Mouse (Mus musculus) testis, postnatal 14 days (tissue): Measurements from ENCODE around the gene Nat8f1.
"Not testable (repeated sequence)": the region's sequence is repeated elsewhere in the genome, so short reads cannot be mapped to it uniquely, and the experiment has no call there.

ENCODE experiments used
- DNase-seq: peaks from one replicate; pipeline ENCODE4 v3.0.0; 2021; ENCODE audit warnings: low spot score

Gene Nat8f1

GRCm38 (mm10) chr6:85915539-85916513 lies at the start of gene Nat8f1:
Gene Nat8f1, minus strand, starts transcription at chr6:85915687.
- peak; percentile 90 for DNase-seq

GRCm38 (mm10) chr6:85961101-85962091 lies 45.9 kb upstream of the Nat8f1 start, which contains the start of gene Dusp11:
Gene Dusp11, minus strand, starts transcription at chr6:85961667.
- peak; percentile 91 for DNase-seq

DNA sequence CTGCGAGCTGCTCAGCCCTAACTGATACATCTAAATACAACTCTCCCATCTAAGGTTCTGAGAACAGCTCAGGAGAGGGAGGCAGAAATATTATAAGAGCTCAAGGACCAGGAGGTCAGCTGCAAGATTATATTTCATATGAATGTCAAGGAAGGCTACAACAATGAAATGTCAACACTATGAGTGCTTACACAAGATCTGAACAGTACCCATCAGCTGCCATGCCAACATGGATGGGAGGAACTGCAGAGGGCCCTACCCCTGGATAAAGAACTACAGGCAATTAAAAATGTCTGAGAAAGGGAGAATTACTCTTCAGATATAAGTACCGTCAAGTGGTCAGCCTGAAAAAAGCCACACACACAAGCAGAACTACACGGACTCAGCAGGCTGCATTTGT lies 42.1 kb upstream of the Nat8f1 start:
- no peak for DNase-seq

GRCm38 (mm10) chr6:85948549-85948948 lies 33.1 kb upstream of the Nat8f1 start:
- DNase-seq: no peak

- DNase-seq: no peak
Measured at GRCm38 (mm10) chr6:85942469-85942868, 27.0 kb upstream of the Nat8f1 start.

DNA sequence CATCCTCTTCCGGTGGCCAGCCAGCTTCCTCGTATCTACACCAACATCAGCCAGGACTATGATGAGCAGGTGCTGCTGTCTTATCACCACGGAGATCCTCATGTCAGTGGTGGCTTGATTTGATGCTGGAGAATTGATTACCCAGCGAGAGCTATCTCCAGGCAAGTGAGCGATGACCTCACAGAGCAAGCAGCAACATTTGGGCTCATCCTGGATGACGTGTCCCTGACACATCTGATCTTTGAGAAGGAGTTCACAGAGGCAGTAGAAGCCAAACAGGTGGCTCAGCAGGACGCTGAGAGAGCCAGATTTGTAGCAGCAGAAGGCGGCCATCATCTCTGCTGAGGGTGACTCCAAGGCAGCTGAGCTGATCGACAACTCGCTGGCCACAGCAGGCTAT lies 23.2 kb upstream of the Nat8f1 start:
- no peak for DNase-seq

DNA sequence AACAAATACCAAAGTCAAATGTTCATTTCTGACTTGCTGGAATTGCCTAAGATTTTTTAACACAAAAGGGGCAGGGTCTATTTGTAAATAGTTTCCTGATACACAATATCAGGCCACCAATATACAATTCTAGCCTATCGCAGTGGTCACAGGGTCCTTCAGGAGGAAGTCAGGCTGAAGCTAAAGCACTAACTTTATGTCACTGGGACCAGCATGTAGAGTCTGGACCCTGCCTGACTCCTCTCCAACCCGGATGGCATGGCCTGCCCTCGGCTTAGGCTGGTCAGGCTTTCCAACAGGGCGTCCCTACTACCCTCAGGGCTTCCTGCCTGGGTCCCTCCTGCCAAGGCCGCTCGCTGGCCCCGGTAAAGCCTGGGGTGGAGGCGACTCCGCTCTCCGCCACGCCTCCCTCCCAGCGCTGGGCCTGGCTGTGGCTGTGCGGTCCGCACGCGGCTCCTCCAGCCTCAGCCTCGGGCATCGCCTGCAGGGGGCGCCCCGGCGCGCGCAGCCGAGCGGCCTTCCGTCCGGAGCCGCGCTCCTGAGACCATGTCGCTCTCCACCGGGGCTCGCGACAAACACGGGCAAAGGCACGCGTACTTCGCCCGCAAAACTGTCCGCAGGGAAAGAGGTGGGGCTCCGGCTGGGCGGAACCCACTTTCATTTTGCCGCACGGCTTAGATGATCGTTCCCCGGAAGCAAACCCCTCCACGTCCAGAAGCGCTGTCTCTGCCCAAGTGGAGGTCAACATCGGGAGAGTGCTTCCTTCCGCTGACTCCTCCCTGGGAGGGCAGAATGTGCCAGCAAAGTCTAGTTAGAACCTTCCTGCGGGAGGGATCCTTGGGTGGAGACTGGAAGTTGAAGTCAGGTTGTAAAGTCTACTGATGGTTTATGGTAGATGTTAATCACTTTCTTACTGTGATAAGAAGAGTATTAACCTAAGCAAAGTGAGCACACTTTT lies 21.3 kb upstream of the Nat8f1 start:
- peak; percentile 86 for DNase-seq

- DNase-seq: no peak
Measured at GRCm38 (mm10) chr6:85935646-85936045, 20.2 kb upstream of the Nat8f1 start.

DNA sequence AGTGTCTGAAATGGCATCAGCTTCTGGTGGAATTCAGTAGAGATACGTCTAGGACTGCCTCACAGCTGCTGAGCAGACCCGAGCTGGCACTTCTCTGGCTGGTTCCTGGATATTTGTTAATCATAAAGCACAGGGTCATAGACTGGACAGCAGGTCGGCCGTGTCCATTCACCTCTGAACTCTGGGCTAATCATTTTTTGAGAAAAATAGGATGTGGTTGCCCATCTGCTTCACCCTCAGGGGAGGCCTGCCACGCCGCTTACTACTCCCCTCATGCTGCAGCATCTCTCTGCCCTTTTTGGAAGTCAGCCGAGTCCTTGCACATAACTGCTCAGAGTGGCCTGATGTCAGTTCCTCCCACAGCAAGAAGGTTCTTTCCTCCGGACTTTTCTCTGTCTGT lies 18.6 kb upstream of the Nat8f1 start:
- DNase-seq: no peak

DNA sequence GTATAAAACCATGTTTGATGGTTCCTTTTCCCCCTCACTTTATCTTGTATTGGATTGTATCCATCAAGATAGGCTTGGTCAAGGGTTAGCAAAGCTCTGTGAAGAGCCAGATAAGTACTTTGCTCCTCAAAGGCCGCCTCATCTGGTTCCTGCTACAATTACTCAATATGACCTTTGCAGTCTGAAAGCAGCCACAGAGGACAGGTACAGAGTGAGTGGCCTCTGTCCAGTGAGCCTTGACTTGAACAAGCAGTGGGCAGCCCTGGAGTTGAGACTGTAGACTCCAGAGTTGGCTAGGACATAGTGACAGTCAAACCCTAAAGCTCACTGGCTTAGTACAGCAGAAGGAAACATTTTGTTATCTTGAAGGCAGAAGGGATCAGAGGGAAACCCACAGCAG lies 13.8 kb upstream of the Nat8f1 start:
- DNase-seq: no peak

DNA sequence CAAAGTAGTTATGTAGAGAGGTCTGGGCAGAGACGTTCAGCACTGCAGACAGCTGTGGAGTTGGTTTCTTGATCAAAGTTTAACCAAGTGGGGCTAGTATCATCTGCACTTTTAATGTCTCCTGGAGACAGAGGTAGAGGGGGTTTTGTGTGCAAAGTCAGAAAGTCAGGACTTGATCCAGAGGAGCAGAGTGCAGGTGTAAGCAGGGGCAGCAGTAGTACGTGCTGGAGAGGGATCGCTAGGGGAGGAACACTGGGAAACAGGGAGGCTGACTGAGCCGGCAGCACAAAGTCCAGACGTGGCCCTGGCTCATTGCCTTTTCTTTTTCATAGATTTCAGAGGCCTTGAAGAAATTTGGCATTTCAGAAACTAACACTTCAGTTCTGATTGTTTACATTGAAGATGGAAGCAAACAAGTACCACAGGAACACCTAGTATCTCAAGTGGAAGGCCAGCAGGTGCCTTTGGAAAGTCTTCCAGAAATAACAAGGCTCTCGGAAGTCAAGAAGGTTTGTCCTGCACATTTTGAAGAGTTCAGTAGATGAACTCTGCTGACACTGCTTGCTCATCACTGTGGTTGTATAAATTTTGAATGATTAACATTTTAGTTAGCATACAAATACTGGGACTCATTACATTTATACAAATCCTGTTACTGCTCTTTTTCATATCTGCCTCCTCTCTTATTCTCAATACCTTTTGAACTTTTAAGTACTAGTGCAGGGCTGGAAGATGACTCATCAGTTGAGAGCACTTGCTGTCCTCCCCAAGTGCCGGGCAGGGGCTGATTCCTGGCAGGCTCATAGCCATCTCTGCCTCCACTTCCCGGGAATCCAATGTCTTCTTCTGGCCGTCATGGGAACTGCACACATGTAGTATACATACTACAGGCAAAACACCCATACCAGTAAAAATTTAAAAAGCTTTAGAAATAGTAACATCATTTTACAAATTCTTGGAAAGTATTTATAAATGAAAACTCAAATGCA lies 12.3 kb upstream of the Nat8f1 start:
- DNase-seq: no peak

GRCm38 (mm10) chr6:85926709-85927108 lies 11.2 kb upstream of the Nat8f1 start:
- DNase-seq: no peak

DNA sequence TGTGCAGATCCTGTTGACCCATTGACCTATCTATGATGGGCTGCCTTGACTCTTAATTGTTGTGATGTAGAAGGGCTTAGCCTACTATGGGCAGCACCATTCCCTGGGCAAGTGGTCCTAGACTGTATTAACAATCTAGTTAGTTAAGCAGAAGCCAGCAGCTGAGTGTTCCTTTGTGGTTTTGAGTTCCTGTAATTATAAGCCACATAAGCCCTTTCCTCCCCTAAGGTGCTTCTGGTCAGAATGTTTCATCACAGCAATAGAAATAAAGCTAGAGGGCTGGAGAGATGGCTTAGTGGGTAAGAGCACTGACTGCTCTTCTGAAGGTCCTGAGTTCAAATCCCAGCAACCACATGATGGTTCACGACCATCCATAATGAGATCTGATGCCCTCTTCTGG lies 8.2 kb upstream of the Nat8f1 start:
- DNase-seq: no peak

- no peak for DNase-seq
Measured at GRCm38 (mm10) chr6:85919401-85919800, 3.9 kb upstream of the Nat8f1 start.

- not testable (repeated sequence) for DNase-seq
Measured at GRCm38 (mm10) chr6:85918341-85918740, 2.9 kb upstream of the Nat8f1 start.

- no peak for DNase-seq
Measured at GRCm38 (mm10) chr6:85916596-85916995, 1.1 kb upstream of the Nat8f1 start.

GRCm38 (mm10) chr6:85915141-85915538 lies 347 bp downstream of the Nat8f1 start:
- DNase-seq: no peak

- DNase-seq: no peak
Measured at GRCm38 (mm10) chr6:85911587-85911986, 3.9 kb downstream of the Nat8f1 start, which contains the start of gene Tprkb. Gene Tprkb, plus strand, starts transcription at chr6:85911865.

DNA sequence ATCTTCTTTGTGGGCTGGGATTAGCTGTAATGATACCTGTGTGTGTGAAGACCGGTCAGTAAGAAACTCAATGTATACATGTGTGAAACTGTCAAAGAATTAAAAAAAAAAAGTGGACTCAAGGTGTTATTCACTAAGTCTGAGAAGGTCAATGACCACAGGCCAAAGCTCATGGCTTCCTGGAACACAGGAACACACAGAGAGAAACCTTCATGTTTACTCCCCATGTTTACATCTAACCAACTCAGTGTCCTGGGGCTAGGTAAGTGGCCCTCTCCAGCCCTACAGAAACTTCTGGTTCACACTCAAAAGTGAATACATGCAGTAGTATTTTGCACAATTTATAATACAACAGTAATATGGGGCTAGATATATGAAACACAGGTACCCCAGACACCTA lies 5.8 kb downstream of the Nat8f1 start:
- DNase-seq: no peak

DNA sequence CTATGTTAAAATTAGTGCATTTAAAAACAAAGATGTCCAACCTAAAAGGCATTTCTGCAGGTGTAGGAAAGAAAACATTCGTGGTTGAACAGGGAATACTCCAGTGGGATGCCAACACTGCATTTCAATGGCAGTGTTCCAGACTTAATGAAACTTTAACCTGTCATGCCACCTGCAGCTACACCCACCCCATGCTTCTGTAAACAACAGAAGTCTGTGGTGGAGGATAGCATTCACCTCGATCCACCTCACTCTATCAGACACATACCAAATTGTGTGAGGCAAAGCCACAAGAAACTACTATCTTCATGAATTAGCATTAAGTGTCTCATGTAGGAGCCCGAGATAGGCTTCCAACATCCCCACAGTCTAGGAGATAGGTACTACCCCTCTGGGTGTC lies 7.1 kb downstream of the Nat8f1 start:
- no peak for DNase-seq
